Mouse (Mus musculus) kidney, postnatal 0 days (tissue): ENCODE measurements at regions not wholly inside any gene's neighbourhood (a gene's known extent, or its start where the extent isn't known, plus 50 kb on each side); places are given as distances from the start of the nearest gene placed in this dataset.

Experiments
- ATAC-seq: fragments of 200-750 bp; cut with Nextera tagmentation; replicated peaks from 2 replicates; pipeline ENCODE4 v1.8.0; 2017; ENCODE audit warnings: low read depth, moderate number of reproducible peaks, moderate TSS enrichment, moderate library complexity; ENCODE audit not compliant: low FRiP score
- DNase-seq: peaks from one replicate; pipeline ENCODE4 v3.0.0-alpha.2; 2016; ENCODE audit warnings: low spot score
- H3K27ac ChIP-seq: fragments of 300-500 bp; sonication (generic); 2 replicates; pipeline ENCODE4 v1.5.1; 2014; ENCODE audit warnings: mild to moderate bottlenecking
- H3K27me3 ChIP-seq: fragments of 300-500 bp; sonication (generic); 2 replicates; pipeline ENCODE4 v1.6.1; 2014; ENCODE audit warnings: low read length, mixed read lengths; ENCODE audit not compliant: insufficient read depth
- H3K36me3 ChIP-seq: fragments of 300-500 bp; sonication (generic); 2 replicates; pipeline ENCODE4 v1.6.1; 2014; ENCODE audit warnings: low read length, mixed read lengths; ENCODE audit not compliant: insufficient read depth
- H3K4me1 ChIP-seq: fragments of 300-500 bp; sonication (generic); replicated peaks from 2 replicates; pipeline ENCODE4 v1.6.1; 2014; ENCODE audit warnings: antibody characterized with exemption, low read length, mixed read lengths; ENCODE audit not compliant: insufficient read depth
- H3K4me2 ChIP-seq: fragments of 300-500 bp; sonication (generic); 2 replicates; pipeline ENCODE4 v1.6.1; 2014; ENCODE audit warnings: mild to moderate bottlenecking, low read length, moderate library complexity, mixed read lengths
- H3K4me3 ChIP-seq: fragments of 300-500 bp; sonication (generic); replicated peaks from 2 replicates; pipeline ENCODE4 v1.5.1; 2014; ENCODE audit warnings: low read depth, low read length
- H3K9ac ChIP-seq: fragments of 300-500 bp; sonication (generic); 2 replicates; pipeline ENCODE4 v1.6.1; 2014; ENCODE audit warnings: low read depth, low read length
- H3K9me3 ChIP-seq: fragments of 300-500 bp; sonication (generic); replicated peaks from 2 replicates; pipeline ENCODE4 v1.6.1; 2016; ENCODE audit warnings: low read length, inconsistent platforms, mixed read lengths
- CTCF ChIP-seq: IDR thresholded peaks from 2 replicates; pipeline ENCODE4 v1.5.1; 2016; ENCODE audit warnings: antibody characterized with exemption, low read depth, mild to moderate bottlenecking, moderate library complexity
- whole genome bisulfite sequencing: fragments of 180-500 bp; shearing (Covaris S2); extraction: QIAGEN DNeasy Blood & Tissue Kit; methylation state at CpG from one replicate; pipeline ENCODE4 v1.1.7; 2014; 5-methylcytosine and 5-hydroxymethylcytosine counted together

DNA sequence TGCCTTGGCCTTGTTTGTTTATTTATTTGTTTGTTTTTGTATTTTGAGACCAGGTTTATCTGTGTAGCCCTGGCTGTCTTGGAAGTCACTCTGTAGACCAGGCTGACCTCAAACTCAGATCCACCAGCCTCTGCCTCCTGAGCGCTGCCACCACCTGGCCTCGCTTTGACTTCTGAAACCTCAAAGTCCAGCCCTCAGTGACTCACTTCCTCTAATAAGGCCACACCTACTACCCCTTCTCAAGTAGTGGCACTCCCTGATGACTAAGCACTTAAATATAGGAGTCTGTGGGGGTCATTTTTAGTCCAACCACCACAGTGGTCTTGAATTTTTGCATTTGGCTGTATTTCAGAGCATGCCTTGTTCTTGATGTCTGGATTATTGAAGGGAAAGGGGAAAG lies 69.6 kb upstream of the Unc5b start:
- DNase-seq: no peak
- H3K36me3 ChIP-seq: no peaks in the 10 kb centered on the region
- no peak for ATAC-seq
- no peak overlapping the region for H3K4me2 ChIP-seq
- H3K4me1 ChIP-seq: no peaks in the 10 kb centered on the region
- TF ChIP-seq CTCF: no peak
- 90% methylated on average over 2 of the region's 2 CpGs for WGBS
- H3K9me3 ChIP-seq: no peaks in the 10 kb centered on the region
- H3K27ac ChIP-seq: no peak overlapping the region
- no peak overlapping the region for H3K4me3 ChIP-seq
- H3K9ac ChIP-seq: no peak overlapping the region
- H3K27me3 ChIP-seq: no peaks in the 10 kb centered on the region

DNA sequence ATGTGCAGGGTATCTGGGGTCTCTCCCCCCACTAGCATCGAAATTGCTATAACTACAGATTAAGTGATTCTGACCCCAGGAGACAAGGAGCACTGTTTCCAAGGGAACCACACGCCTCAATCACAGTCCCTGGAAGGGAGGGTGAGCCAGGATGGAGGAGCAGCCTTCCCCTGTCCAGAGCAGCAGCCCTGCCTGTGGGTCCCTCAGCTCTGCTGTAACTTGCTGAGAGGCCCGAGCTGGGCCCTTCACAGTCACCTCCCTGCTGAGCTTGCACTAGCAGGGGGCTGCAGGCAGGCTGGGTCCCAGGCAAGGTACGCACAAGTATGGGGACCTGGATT lies 62.4 kb upstream of the Unc5b start:
- no peak for ATAC-seq
- H3K4me2 ChIP-seq: no peak overlapping the region
- H3K36me3 ChIP-seq: no peaks in the 10 kb centered on the region
- DNase-seq: peak; percentile 33
- 35% methylated on average over 4 of the region's 4 CpGs for WGBS
- H3K9me3 ChIP-seq: no peaks in the 10 kb centered on the region
- no peak for TF ChIP-seq CTCF
- H3K4me3 ChIP-seq: no peak overlapping the region
- H3K27ac ChIP-seq: no peak overlapping the region
- no peak overlapping the region for H3K9ac ChIP-seq
- H3K4me1 ChIP-seq: 0 out of 2 replicates have a peak, but pooled peaks cover 6% of the 10 kb centered on the region
- H3K27me3 ChIP-seq: no peaks in the 10 kb centered on the region

DNA sequence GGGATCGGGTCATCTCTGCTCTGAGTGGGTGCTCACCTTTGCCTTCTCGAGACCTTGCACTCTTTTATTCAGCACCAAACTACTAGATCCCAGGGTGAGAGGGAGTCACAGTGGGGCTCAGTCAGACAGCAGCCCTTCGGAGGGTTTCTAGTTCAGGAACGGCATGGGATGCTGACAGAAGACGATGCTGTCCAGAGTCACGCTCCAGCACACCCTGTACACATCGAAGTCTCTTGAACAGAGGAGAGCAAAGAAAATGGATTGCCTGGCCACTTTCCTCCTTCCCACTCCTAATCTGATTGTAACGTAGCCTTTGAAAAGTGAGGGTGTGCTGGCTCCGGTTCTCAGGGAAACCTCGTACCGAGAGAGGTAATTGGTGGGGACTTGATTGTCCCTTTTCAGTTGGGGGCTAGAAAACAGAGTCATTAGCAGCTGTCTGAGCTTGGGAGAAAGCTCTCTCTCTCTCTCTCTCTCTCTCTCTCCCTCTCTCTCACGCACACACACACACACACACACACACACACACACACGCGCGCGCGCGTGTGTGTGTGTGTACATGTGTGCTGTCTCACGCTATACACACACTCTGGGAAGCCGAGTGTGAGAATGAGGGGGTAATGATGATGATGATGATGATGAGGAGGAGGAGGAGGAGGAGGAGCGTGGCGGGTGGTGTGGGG lies 61.9 kb upstream of the Unc5b start:
- Histone ChIP-seq H3K4me2 (no peak overlapping the region), H3K36me3 (no peaks in the 10 kb centered on the region), H3K4me1 (0 out of 2 replicates have a peak, but pooled peaks cover 6% of the 10 kb centered on the region), H3K4me3 (no peak overlapping the region), H3K27ac (peak overlapping the region; percentile 36; the same call in 1 of the 2 replicates), H3K9me3 (no peaks in the 10 kb centered on the region), H3K27me3 (no peaks in the 10 kb centered on the region), H3K9ac (no peak overlapping the region)
- DNase-seq: no peak
- WGBS: 31% methylated on average over 22 of the region's 22 CpGs
- TF ChIP-seq CTCF: no peak
- ATAC-seq: peak; percentile 6; the same call in 1 of the 2 replicates

GRCm38 (mm10) chr10:60892730-60893129 lies 61.3 kb upstream of the Unc5b start:
- DNase-seq (peak; percentile 76), ATAC-seq (peak; percentile 52; the same call in 1 of the 2 replicates)
- no peak for TF ChIP-seq CTCF
- H3K9ac ChIP-seq: no peak overlapping the region
- 5% methylated on average over 4 of the region's 4 CpGs for WGBS
- H3K27ac ChIP-seq: peak overlapping the region; percentile 36; the same call in 1 of the 2 replicates
- no peaks in the 10 kb centered on the region for H3K27me3 ChIP-seq
- H3K4me1 ChIP-seq: 0 out of 2 replicates have a peak, but pooled peaks cover 6% of the 10 kb centered on the region
- H3K4me2 ChIP-seq: no peak overlapping the region
- H3K9me3 ChIP-seq: no peaks in the 10 kb centered on the region
- H3K4me3 ChIP-seq: no peak overlapping the region
- no peaks in the 10 kb centered on the region for H3K36me3 ChIP-seq

- H3K27ac ChIP-seq: no peak overlapping the region
- H3K4me3 ChIP-seq: no peak overlapping the region
- TF ChIP-seq CTCF: no peak
- H3K9ac ChIP-seq: no peak overlapping the region
- DNase-seq: peak; percentile 33
- 0 out of 2 replicates have a peak, but pooled peaks cover 6% of the 10 kb centered on the region for H3K4me1 ChIP-seq
- 64% methylated on average over 13 of the region's 13 CpGs for WGBS
- no peak overlapping the region for H3K4me2 ChIP-seq
- no peaks in the 10 kb centered on the region for H3K27me3 ChIP-seq
- H3K9me3 ChIP-seq: no peaks in the 10 kb centered on the region
- no peaks in the 10 kb centered on the region for H3K36me3 ChIP-seq
- ATAC-seq: no peak
These were observed 60.2 kb upstream of the Unc5b start for GRCm38 (mm10) chr10:60891476-60892170.

DNA sequence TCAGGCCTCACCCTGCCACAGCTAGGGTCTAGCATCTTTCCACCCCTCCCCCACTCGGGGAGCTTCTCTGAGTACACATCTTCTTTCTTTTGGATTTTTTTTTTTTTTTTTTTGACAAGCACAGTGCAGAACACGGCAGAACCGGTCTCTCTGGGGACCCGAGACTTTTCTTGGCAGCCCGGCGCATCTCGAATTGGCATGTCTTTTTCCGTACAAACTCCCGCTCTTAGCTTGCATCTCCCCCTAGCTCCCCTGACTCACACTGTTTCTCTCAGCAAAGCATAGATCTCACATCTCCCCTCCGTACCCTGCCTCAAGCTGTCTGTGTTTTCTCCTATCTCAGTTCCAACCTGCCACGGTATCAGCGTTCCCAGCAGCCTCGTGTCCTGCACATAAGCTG lies 58.4 kb upstream of the Unc5b start:
- DNase-seq (no peak), ATAC-seq (no peak)
- Histone ChIP-seq H3K9me3 (no peaks in the 10 kb centered on the region), H3K27ac (no peak overlapping the region), H3K9ac (no peak overlapping the region), H3K4me2 (no peak overlapping the region), H3K4me1 (0 out of 2 replicates have a peak, but pooled peaks cover 6% of the 10 kb centered on the region), H3K4me3 (no peak overlapping the region), H3K27me3 (no peaks in the 10 kb centered on the region), H3K36me3 (no peaks in the 10 kb centered on the region)
- TF ChIP-seq CTCF: no peak
- 86% methylated on average over 13 of the region's 13 CpGs for WGBS
